Mouse (Mus musculus): ENCODE data around the gene Dll1.

- TF ChIP-seq CTCF (IDR thresholded peaks at IDR 0.05; ENCODE audit: low read depth) (no peak), EP300 (optimal IDR thresholded peaks at IDR 0.05) (no peak)
Observed at GRCm38 (mm10) chr17:15323191-15323834, 53.4 kb downstream of the Dll1 start.
